Mouse (Mus musculus) CH12.LX (cell line): ENCODE measurements around the gene Clmp. TPM values are rescaled to one million over a fixed set of nuclear protein-coding genes. Genes with fewer than 3 reads are reported as not detected.
A peak's percentile ranks its signal among the peaks of the same experiment; 100 is the strongest.

Experiments
- DNase-seq: peaks from one replicate; pipeline ENCODE4 v3.0.0-alpha.2; 2013; ENCODE audit errors: extremely low read depth
- H3K27ac ChIP-seq: 2 replicates; pipeline ENCODE4 v1.5.1; 2012; ENCODE audit warnings: low read depth, mild to moderate bottlenecking, control low read depth, moderate library complexity; ENCODE audit not compliant: insufficient read depth
- H3K27me3 ChIP-seq: replicated peaks from 2 replicates; pipeline ENCODE3; 2012; ENCODE audit warnings: inconsistent platforms
- H3K36me3 ChIP-seq, 2 experiments: replicated peaks in 1 of 2; 2 replicates each; pipeline versions ENCODE3 to v1.6.1; 2012; ENCODE audit warnings: inconsistent platforms in 1 of 2, low read length in 1 of 2, mild to moderate bottlenecking in 1 of 2, mixed read lengths in 1 of 2, moderate library complexity in 1 of 2; ENCODE audit not compliant: control insufficient read depth in 1 of 2, insufficient read depth in 1 of 2
- H3K4me1 ChIP-seq, 2 experiments: 2 replicates each; pipeline ENCODE4 v1.6.1; 2012; ENCODE audit warnings: inconsistent platforms in 1 of 2, moderate library complexity in 1 of 2; ENCODE audit not compliant: insufficient read depth in 2 of 2, control insufficient read depth in 1 of 2
- H3K4me2 ChIP-seq: 2 replicates; pipeline ENCODE4 v1.6.1; 2012; ENCODE audit warnings: low read depth, mild to moderate bottlenecking, control low read depth; ENCODE audit not compliant: poor library complexity, insufficient read depth, severe bottlenecking
- H3K4me3 ChIP-seq, 3 experiments: fragments of 150-350 bp in 1 of 3; sonication (generic) in 1 of 3; replicated peaks in 1 of 3; 2 replicates each; pipeline versions ENCODE3 to v1.5.1; 2011 to 2012; ENCODE audit warnings: low read depth in 2 of 3, low read length in 2 of 3, mild to moderate bottlenecking in 2 of 3, moderate library complexity in 2 of 3, control low read depth in 1 of 3, improper control_type of control experiment in 1 of 3, inconsistent platforms in 1 of 3, mixed read lengths in 1 of 3; ENCODE audit not compliant: poor library complexity in 1 of 3
- H3K79me2 ChIP-seq: replicated peaks from 2 replicates; pipeline ENCODE4 v1.6.1; 2012; ENCODE audit warnings: mild to moderate bottlenecking, moderate library complexity; ENCODE audit not compliant: control insufficient read depth, poor library complexity, insufficient read depth, severe bottlenecking; ENCODE audit errors: extremely low read depth
- H3K9ac ChIP-seq: 2 replicates; pipeline ENCODE4 v1.6.1; 2012; ENCODE audit warnings: low read depth, mild to moderate bottlenecking, control low read depth, moderate library complexity; ENCODE audit not compliant: insufficient read depth
- H3K9me3 ChIP-seq: replicated peaks from 2 replicates; pipeline ENCODE3; 2012; ENCODE audit warnings: low read length, inconsistent platforms, mixed read lengths
- BHLHE40 ChIP-seq: IDR thresholded peaks from 2 replicates; pipeline ENCODE4 v1.6.1; 2011; ENCODE audit warnings: mild to moderate bottlenecking, low read depth, low read length, improper control_type of control experiment
- CTCF ChIP-seq, 2 experiments: IDR thresholded peaks in 1 of 2; conservative IDR thresholded peaks in 1 of 2; 2 replicates each; pipeline ENCODE4 v1.5.1; 2011 to 2012; ENCODE audit warnings: low read depth in 2 of 2, low read length in 2 of 2, improper control_type of control experiment in 1 of 2, inconsistent platforms in 1 of 2, mild to moderate bottlenecking in 1 of 2, moderate library complexity in 1 of 2
- E2F4 ChIP-seq: IDR thresholded peaks from 2 replicates; pipeline ENCODE4 v1.6.1; 2011; ENCODE audit warnings: low read depth, low read length, improper control_type of control experiment; ENCODE audit not compliant: insufficient replicate concordance
- ELF1 ChIP-seq: IDR thresholded peaks from 2 replicates; pipeline ENCODE4 v1.6.1; 2014; ENCODE audit warnings: low read depth, mild to moderate bottlenecking, inconsistent platforms, low read length, improper control_type of control experiment
- EP300 ChIP-seq: IDR thresholded peaks from 2 replicates; pipeline ENCODE4 v1.6.1; 2011; ENCODE audit warnings: low read length, improper control_type of control experiment
- ETS1 ChIP-seq: conservative IDR thresholded peaks from 2 replicates; pipeline ENCODE4 v1.6.1; 2012; ENCODE audit warnings: low read depth, mild to moderate bottlenecking, inconsistent platforms, low read length, improper control_type of control experiment, moderate library complexity
- HCFC1 ChIP-seq: IDR thresholded peaks from 2 replicates; pipeline ENCODE4 v1.6.1; 2012; ENCODE audit warnings: low read depth, mild to moderate bottlenecking, inconsistent platforms, low read length, improper control_type of control experiment
- KAT2A ChIP-seq: IDR thresholded peaks from 2 replicates; pipeline ENCODE4 v1.6.1; 2012; ENCODE audit warnings: low read length, improper control_type of control experiment, inconsistent platforms; ENCODE audit not compliant: insufficient replicate concordance
- MAFK ChIP-seq: IDR thresholded peaks from 2 replicates; pipeline ENCODE4 v1.6.1; 2011; ENCODE audit warnings: low read length, improper control_type of control experiment; ENCODE audit not compliant: insufficient replicate concordance
- MAX ChIP-seq: IDR thresholded peaks from 2 replicates; pipeline ENCODE4 v1.6.1; 2011; ENCODE audit warnings: low read length, improper control_type of control experiment
- NRF1 ChIP-seq: IDR thresholded peaks from 2 replicates; pipeline ENCODE4 v1.6.1; 2014; ENCODE audit warnings: low read depth, mild to moderate bottlenecking, inconsistent platforms, low read length, improper control_type of control experiment, moderate library complexity
- RAD21 ChIP-seq: IDR thresholded peaks from 2 replicates; pipeline ENCODE4 v1.6.1; 2011; ENCODE audit warnings: low read depth, mild to moderate bottlenecking, low read length, improper control_type of control experiment, moderate library complexity
- RCOR1 ChIP-seq: conservative IDR thresholded peaks from 2 replicates; pipeline ENCODE4 v1.6.1; 2012; ENCODE audit warnings: low read depth, mild to moderate bottlenecking, inconsistent platforms, low read length, improper control_type of control experiment
- SIN3A ChIP-seq: IDR thresholded peaks from 2 replicates; pipeline ENCODE4 v1.6.1; 2012; ENCODE audit warnings: low read length, improper control_type of control experiment, inconsistent platforms
- SMC3 ChIP-seq: IDR thresholded peaks from 2 replicates; pipeline ENCODE4 v1.6.1; 2011; ENCODE audit warnings: low read depth, low read length, improper control_type of control experiment
- USF1 ChIP-seq: IDR thresholded peaks from 2 replicates; pipeline ENCODE4 v1.6.1; 2014; ENCODE audit warnings: low read depth, mild to moderate bottlenecking, inconsistent platforms, low read length, improper control_type of control experiment
- USF2 ChIP-seq: conservative IDR thresholded peaks from 2 replicates; pipeline ENCODE4 v1.6.1; 2011; ENCODE audit warnings: low read depth, low read length, improper control_type of control experiment
- ZC3H11A ChIP-seq: IDR thresholded peaks from 2 replicates; pipeline ENCODE4 v1.6.1; 2012; ENCODE audit warnings: low read depth, mild to moderate bottlenecking, inconsistent platforms, low read length, improper control_type of control experiment
- ZKSCAN1 ChIP-seq: IDR thresholded peaks from 2 replicates; pipeline ENCODE4 v1.6.1; 2012; ENCODE audit warnings: low read depth, inconsistent platforms, low read length, improper control_type of control experiment, borderline replicate concordance
- dilution Hi-C: fragments of 300-500 bp; cut with MboI; formaldehyde crosslinking; loops from 2 replicates; pipeline ENCODE4 v1.14.3; 2020; ENCODE audit warnings: low sequenced_read_pairs; ENCODE audit not compliant: extremely low pct_unique_long_range_greater_than_20kb, extremely low pct_ligation_motif_present
- in situ Hi-C: fragments of 300-500 bp; cut with MboI; formaldehyde crosslinking; loops from 3 replicates; pipeline ENCODE4 v1.14.3; 2019; ENCODE audit warnings: low sequenced_read_pairs, low pct_ligation_motif_present, low pct_unique_long_range_greater_than_20kb, mixed read lengths
- polyA plus RNA-seq: library from polyadenylated mRNA; unstranded; fragments of >175 nt; gene quantifications from 2 replicates; pipeline ENCODE4 v1.2.1, GENCODE M21; 2012; ENCODE audit warnings: low read depth; ENCODE audit not compliant: insufficient read length
- total RNA-seq, 2 experiments: library from RNA; depleted of rRNA; stranded (reverse); fragments of 300-350 nt in 1 of 2; fragments of >200 nt in 1 of 2; gene quantifications; 2 replicates each; pipeline ENCODE4 v1.2.3; 2012 to 2014

The Clmp gene
- total and polyA plus RNA-seq, 3 experiments, result not detected

- TF ChIP-seq ZKSCAN1 (no peak), ETS1 (no peak), MAFK (no peak), ELF1 (no peak), MAX (no peak), USF1 (no peak), EP300 (no peak), BHLHE40 (no peak), SMC3 (peak; percentile 84), NRF1 (no peak), SIN3A (no peak), HCFC1 (no peak), KAT2A (no peak), RCOR1 (no peak), ZC3H11A (no peak; the same call in 1 of the 2 replicates), USF2 (no peak), E2F4 (no peak), RAD21 (peak; percentile 70), CTCF (conservative IDR thresholded peaks at IDR 0.05 in 1 of 2, IDR thresholded peaks at IDR 0.05 in 1 of 2; ENCODE audit: low read depth in 2 of 2, low read length in 2 of 2) (peak; percentile 74 to 92)
- Histone ChIP-seq H3K4me2 (peak overlapping the region; percentile 6; the same call in 1 of the 2 replicates), H3K9me3 (no peaks in the 10 kb centered on the region), H3K27me3 (no peaks in the 10 kb centered on the region), H3K36me3 (no peaks in the 10 kb centered on the region), H3K9ac (no peak overlapping the region), H3K4me1 (no peaks in the 10 kb centered on the region), H3K4me3 (no peak overlapping the region), H3K27ac (no peak overlapping the region), H3K79me2 (no peaks in the 10 kb centered on the region)
- in situ Hi-C loops, result no loop called here
- DNase-seq, result peak; percentile 83
- dilution Hi-C loops, result no loop called here
These were observed 148.8 kb downstream of the Clmp start for GRCm38 (mm10) chr9:40834569-40834968.

Other genes starting within 250 kb of the Clmp start
- 14.8 and 16.7 TPM in 2 replicates for gene Gramd1b, start 154.6 kb upstream of the Clmp start, total RNA-seq (2012; rRNA removed)
- gene Gramd1b, start 154.6 kb upstream of the Clmp start, total RNA-seq (2014; rRNA removed), result 11.1 and 13.3 TPM in 2 replicates
- gene Gramd1b, start 154.6 kb upstream of the Clmp start, polyA plus RNA-seq, result 29.9 and 40.8 TPM in 2 replicates
- not detected in 2 replicates for gene Gm21915, start 15.3 kb upstream of the Clmp start, total RNA-seq (2012; rRNA removed)
- not detected in 2 replicates for gene Gm21915, start 15.3 kb upstream of the Clmp start, total RNA-seq (2014; rRNA removed)
- not detected in 2 replicates for gene Gm21915, start 15.3 kb upstream of the Clmp start, polyA plus RNA-seq
- 2,915 and 4,984 TPM in 2 replicates for gene Hspa8, start 115.0 kb downstream of the Clmp start, total RNA-seq (2012; rRNA removed)
- gene Hspa8, start 115.0 kb downstream of the Clmp start, total RNA-seq (2014; rRNA removed), result 7,143 and 7,761 TPM in 2 replicates
- 5,629 and 6,462 TPM in 2 replicates for gene Hspa8, start 115.0 kb downstream of the Clmp start, polyA plus RNA-seq
- not detected in 2 replicates for gene Bsx, start 188.2 kb downstream of the Clmp start, total RNA-seq (2012; rRNA removed)
- not detected in 2 replicates for gene Bsx, start 188.2 kb downstream of the Clmp start, total RNA-seq (2014; rRNA removed)
- gene Bsx, start 188.2 kb downstream of the Clmp start, polyA plus RNA-seq, result not detected in 2 replicates